Mouse (Mus musculus) heart, postnatal 4 days (tissue): ENCODE measurements around the gene Ctbp2. TPM values are rescaled to one million over a fixed set of nuclear protein-coding genes. Genes with fewer than 3 reads are reported as not detected.

Experiments used
- total RNA-seq, 2 experiments: library from RNA; stranded (reverse); gene quantifications; 2 replicates each; pipeline ENCODE4 v1.2.3; 2021

The Ctbp2 gene
- total RNA-seq, 2 experiments from 2014 or later: 56.0 to 65.3 TPM

Other genes with a start within 250 kb of the Ctbp2 start
- 10 to 100 TPM; 35.0 to 36.1 TPM for gene Zranb1, start 193.2 kb downstream of the Ctbp2 start, total RNA-seq
- gene Fgfr2, start 1.0 kb downstream of the Ctbp2 start, total RNA-seq: 10 to 100 TPM; 10.2 to 10.6 TPM